Mouse (Mus musculus): ENCODE results near the gene Accs.

Accs gene

GRCm38 (mm10) chr2:93794375-93794774, 55.4 kb downstream of the Accs start:
- in situ Hi-C loops (cut with MboI, MseI), result no loop called here

- in situ Hi-C loops (cut with MboI, MseI), result no loop called here
These were observed 57.9 kb downstream of the Accs start for GRCm38 (mm10) chr2:93791516-93792499.

GRCm38 (mm10) chr2:93790798-93791345, 58.9 kb downstream of the Accs start:
- in situ Hi-C loops (cut with MboI, MseI), result no loop called here

GRCm38 (mm10) chr2:93788557-93788956, 61.2 kb downstream of the Accs start:
- in situ Hi-C loops (cut with MboI, MseI), result no loop called here

- in situ Hi-C loops (cut with MboI, MseI), result no loop called here
These were observed 63.6 kb downstream of the Accs start for GRCm38 (mm10) chr2:93786175-93786574.

GRCm38 (mm10) chr2:93785432-93785798, 64.3 kb downstream of the Accs start:
- in situ Hi-C loops (cut with MboI, MseI), result no loop called here

- in situ Hi-C loops (cut with MboI, MseI), result no loop called here
These were observed 64.9 kb downstream of the Accs start for GRCm38 (mm10) chr2:93784721-93785431.

- in situ Hi-C loops (cut with MboI, MseI), result no loop called here
These were observed 65.7 kb downstream of the Accs start for GRCm38 (mm10) chr2:93783926-93784539.

All from regulatory T cell (primary cell).